Mouse (Mus musculus): ENCODE measurements at regions not wholly inside any gene's neighbourhood (a gene's known extent, or its start where the extent isn't known, plus 50 kb on each side); places are given as distances from the start of the nearest gene placed in this dataset.

DNA sequence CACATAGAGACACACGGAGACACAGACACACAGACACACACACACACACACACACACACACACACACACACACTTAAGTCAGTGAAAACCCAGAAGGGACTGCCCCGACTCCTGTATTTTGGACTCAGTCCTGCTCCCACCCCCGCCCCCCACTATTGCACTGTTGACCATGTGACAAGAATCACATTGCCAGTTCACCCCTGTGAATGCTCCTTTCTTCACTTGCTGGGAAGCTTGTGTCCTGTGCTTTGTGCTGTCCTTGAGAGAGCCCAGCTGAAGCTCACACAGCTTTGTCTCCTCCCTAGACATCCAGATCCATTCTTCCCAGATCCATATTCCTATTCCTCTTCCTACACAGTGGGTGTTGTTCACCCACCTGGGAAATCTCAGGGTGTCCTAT lies 400.0 kb downstream of the Cdh26 start:
- TF ChIP-seq CTCF (IDR thresholded peaks at IDR 0.05; ENCODE audit: low read depth, low read length) (no peak), POLR2AphosphoS5 (IDR thresholded peaks at IDR 0.05; ENCODE audit: insufficient replicate concordance, low read depth, low read length) (no peak), TAL1 (conservative IDR thresholded peaks at IDR 0.05; ENCODE audit: low read depth, low read length) (no peak), GATA1 (IDR thresholded peaks at IDR 0.05; ENCODE audit: borderline replicate concordance, low read length) (no peak), GATA2 (IDR thresholded peaks at IDR 0.05; ENCODE audit: borderline replicate concordance, low read depth, low read length) (no peak)
